10 mouse cellular contexts compared by ENCODE assay signal in the genomic region with DNA sequence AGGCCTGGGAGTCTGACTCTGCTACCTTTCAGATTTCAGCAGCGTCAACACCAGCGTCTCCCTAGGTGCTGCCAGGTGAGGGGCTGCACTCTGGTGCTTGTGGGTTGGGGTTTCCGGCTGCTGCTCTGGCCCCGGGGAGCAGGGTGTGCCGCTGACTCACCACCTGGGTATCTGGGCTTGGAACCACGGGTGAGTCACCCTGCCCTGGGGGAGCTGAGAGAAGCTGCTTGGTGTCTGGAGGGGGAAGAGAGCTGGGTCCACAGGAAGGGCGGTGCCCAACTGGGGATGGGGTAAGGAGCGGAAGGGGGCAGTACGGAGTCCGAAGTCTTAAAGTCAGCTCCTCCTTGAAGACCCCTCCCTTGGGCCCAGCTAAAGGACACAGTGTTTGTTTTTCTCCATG. TPM values are rescaled to one million over a fixed set of nuclear protein-coding genes. Genes with fewer than 3 reads are reported as not detected.
A peak's percentile ranks its signal among the peaks of the same experiment; 100 is the strongest.
DNase-seq lines count a peak whose midpoint lies in the region; ATAC-seq and TF ChIP-seq lines count a peak whose summit lies in the region.
"Had no signal": no experiment of that assay in that cellular context is flagged by ENCODE, and none has a peak within 500 bp of the region (broad histone marks: within the 10 kb centered on the region; RNA-seq: fewer than 3 reads in every experiment).

No protein-coding gene starts in this region.

- 61% methylated on average over 10 of the region's 10 CpGs for WGBS in embryonic facial prominence, embryonic 13.5 days
- 63% methylated on average over 10 of the region's 10 CpGs for WGBS in embryonic facial prominence, embryonic 10.5 days
- 31% methylated on average over 10 of the region's 10 CpGs for WGBS in liver, postnatal 0 days (ENCODE audit: insufficient replicate concordance)
- WGBS in hindbrain, postnatal 0 days, result 70% methylated on average over 10 of the region's 10 CpGs
- 70% methylated on average over 10 of the region's 10 CpGs for WGBS in midbrain, postnatal 0 days

- peak; percentile 70; the same call in 1 of the 2 replicates for ATAC-seq in embryonic facial prominence, embryonic 13.5 days (ENCODE audit: insufficient number of reproducible peaks, insufficient read depth, low FRiP score, low TSS enrichment, low read depth)
- peak; percentile 59 for ATAC-seq in liver, postnatal 0 days
- no peak for ATAC-seq in hindbrain, postnatal 0 days
- ATAC-seq in midbrain, postnatal 0 days (ENCODE audit: low FRiP score), result no peak

- H3K9me3 ChIP-seq in embryonic facial prominence, embryonic 13.5 days, result no peaks in the 10 kb centered on the region
- H3K9me3 ChIP-seq in embryonic facial prominence, embryonic 10.5 days, result no peaks in the 10 kb centered on the region
- no peaks in the 10 kb centered on the region for H3K9me3 ChIP-seq in liver, postnatal 0 days (ENCODE audit: low read length)
- H3K9me3 ChIP-seq in hindbrain, postnatal 0 days (ENCODE audit: low read length), result no peaks in the 10 kb centered on the region
- no peaks in the 10 kb centered on the region for H3K9me3 ChIP-seq in midbrain, postnatal 0 days (ENCODE audit: low read length)
- H3K9me3 ChIP-seq: G1E had no signal

- no peak overlapping the region for H3K4me2 ChIP-seq in embryonic facial prominence, embryonic 13.5 days
- 0 out of 2 replicates have a peak overlapping the region, but pooled peaks have one; percentile 2 for H3K4me2 ChIP-seq in liver, postnatal 0 days (ENCODE audit: low read depth, low read length)
- H3K4me2 ChIP-seq in hindbrain, postnatal 0 days (ENCODE audit: low read depth, low read length), result no peak overlapping the region
- H3K4me2 ChIP-seq in midbrain, postnatal 0 days (ENCODE audit: low read depth, low read length, poor library complexity, severe bottlenecking), result no peak overlapping the region

- 0 out of 2 replicates have a peak overlapping the region, but pooled peaks have one; percentile 36 for H3K9ac ChIP-seq in embryonic facial prominence, embryonic 13.5 days
- H3K9ac ChIP-seq in liver, postnatal 0 days (replicated peaks), result no peak overlapping the region
- no peak overlapping the region for H3K9ac ChIP-seq in hindbrain, postnatal 0 days (replicated peaks; ENCODE audit: low read length)
- H3K9ac ChIP-seq in midbrain, postnatal 0 days (replicated peaks; ENCODE audit: low read length, poor library complexity, severe bottlenecking), result no peak overlapping the region

- no peaks in the 10 kb centered on the region for H3K36me3 ChIP-seq in embryonic facial prominence, embryonic 13.5 days
- H3K36me3 ChIP-seq in embryonic facial prominence, embryonic 10.5 days (replicated peaks), result no peaks in the 10 kb centered on the region
- no peaks in the 10 kb centered on the region for H3K36me3 ChIP-seq in liver, postnatal 0 days (replicated peaks; ENCODE audit: insufficient read depth, low read length)
- H3K36me3 ChIP-seq in hindbrain, postnatal 0 days (ENCODE audit: insufficient read depth, low read length), result no peaks in the 10 kb centered on the region
- no peaks in the 10 kb centered on the region for H3K36me3 ChIP-seq in midbrain, postnatal 0 days (ENCODE audit: insufficient read depth, low read length)
- H3K36me3 ChIP-seq: G1E had no signal

- TF ChIP-seq EP300 in liver, postnatal 0 days (IDR thresholded peaks at IDR 0.05; ENCODE audit: low read depth), result no peak

- H3K4me3 ChIP-seq in embryonic facial prominence, embryonic 13.5 days, result no peak overlapping the region
- no peak overlapping the region for H3K4me3 ChIP-seq in embryonic facial prominence, embryonic 10.5 days
- no peak overlapping the region for H3K4me3 ChIP-seq in liver, postnatal 0 days (ENCODE audit: low read depth, low read length)
- H3K4me3 ChIP-seq in hindbrain, postnatal 0 days (ENCODE audit: low read length), result no peak overlapping the region
- no peak overlapping the region for H3K4me3 ChIP-seq in midbrain, postnatal 0 days (ENCODE audit: low read depth, low read length)

- no peak for DNase-seq in embryonic facial prominence, embryonic 10.5 days (ENCODE audit: low spot score)
- DNase-seq in brain, adult 2 months (ENCODE audit: low read depth, low spot score), result peak; percentile 82
- DNase-seq in heart, postnatal 36 days, result peak; percentile 68 to 75
- peak; percentile 69 for DNase-seq in liver, postnatal 0 days
- peak; percentile 59 to 62 for DNase-seq in spleen, postnatal 14 days (ENCODE audit: low spot score in 2 of 2)
- no peak for DNase-seq in hindbrain, postnatal 0 days (ENCODE audit: low spot score)
- DNase-seq in midbrain, postnatal 0 days (ENCODE audit: low spot score), result no peak

- TF ChIP-seq CTCF in liver, postnatal 0 days (IDR thresholded peaks at IDR 0.05; ENCODE audit: low read depth), result peak; percentile 26; the same call in 1 of the 2 replicates
- TF ChIP-seq CTCF in hindbrain, postnatal 0 days (IDR thresholded peaks at IDR 0.05; ENCODE audit: low read depth), result no peak
- no peak for TF ChIP-seq CTCF in midbrain, postnatal 0 days (IDR thresholded peaks at IDR 0.05)

- H3K27ac ChIP-seq in embryonic facial prominence, embryonic 13.5 days, result peak overlapping the region; percentile 69
- H3K27ac ChIP-seq in embryonic facial prominence, embryonic 10.5 days (replicated peaks), result no peak overlapping the region; the same call in 1 of the 2 replicates
- peak overlapping the region; percentile 70 for H3K27ac ChIP-seq in liver, postnatal 0 days (ENCODE audit: low read depth)
- no peak overlapping the region for H3K27ac ChIP-seq in hindbrain, postnatal 0 days
- H3K27ac ChIP-seq in midbrain, postnatal 0 days (ENCODE audit: low read depth, low read length), result no peak overlapping the region

- no peaks in the 10 kb centered on the region for H3K27me3 ChIP-seq in embryonic facial prominence, embryonic 13.5 days
- H3K27me3 ChIP-seq in embryonic facial prominence, embryonic 10.5 days (replicated peaks; ENCODE audit: low read depth, poor library complexity, severe bottlenecking), result no peaks in the 10 kb centered on the region
- no peaks in the 10 kb centered on the region for H3K27me3 ChIP-seq in liver, postnatal 0 days (ENCODE audit: insufficient read depth, low read length)
- no peaks in the 10 kb centered on the region for H3K27me3 ChIP-seq in hindbrain, postnatal 0 days (ENCODE audit: insufficient read depth, low read length)
- no peaks in the 10 kb centered on the region for H3K27me3 ChIP-seq in midbrain, postnatal 0 days (ENCODE audit: insufficient read depth, low read length)

- intact Hi-C loops in heart, postnatal 36 days (cut with DNase I), result no loop called here

- H3K4me1 ChIP-seq in embryonic facial prominence, embryonic 13.5 days, result peaks cover 27% of the 10 kb centered on the region; the same call in 1 of the 2 replicates
- peaks cover 12% of the 10 kb centered on the region; the same call in 1 of the 2 replicates for H3K4me1 ChIP-seq in embryonic facial prominence, embryonic 10.5 days
- H3K4me1 ChIP-seq in liver, postnatal 0 days (ENCODE audit: insufficient read depth), result peaks cover 10% of the 10 kb centered on the region; the same call in 1 of the 2 replicates
- H3K4me1 ChIP-seq in hindbrain, postnatal 0 days (ENCODE audit: insufficient read depth, low read length), result no peaks in the 10 kb centered on the region
- H3K4me1 ChIP-seq in midbrain, postnatal 0 days (ENCODE audit: insufficient read depth, low read length), result no peaks in the 10 kb centered on the region

RNA-seq across cellular contexts. Expression of a gene that starts 3.1 kb away (rescaled TPM):
- polyA plus RNA-seq in embryonic facial prominence, embryonic 13.5 days (2015; fragmentation: Nextera tagmentation; extraction: Ambion mirVana), result not detected in 2 replicates
- not detected in 2 replicates for polyA plus RNA-seq in embryonic facial prominence, embryonic 10.5 days (2016; fragmentation: Nextera tagmentation; extraction: Ambion mirVana)
- not detected for total RNA-seq in heart, postnatal 36 days (2021)
- not detected in 2 replicates for polyA plus RNA-seq in liver, postnatal 0 days (2015; fragmentation: Nextera tagmentation; extraction: Ambion mirVana)
- not detected in 2 replicates for total RNA-seq in hindbrain, postnatal 0 days (2014; rRNA removed)
- polyA plus RNA-seq in hindbrain, postnatal 0 days (2015; fragmentation: Nextera tagmentation; extraction: Ambion mirVana), result not detected in 2 replicates
- not detected in 2 replicates for total RNA-seq in midbrain, postnatal 0 days (2014; rRNA removed)
- not detected in 2 replicates for polyA plus RNA-seq in midbrain, postnatal 0 days (2015; fragmentation: Nextera tagmentation; extraction: Ambion mirVana)
- total RNA-seq: G1E; left cerebral cortex, postnatal 36 days had no signal
- polyA plus RNA-seq: G1E had no signal

RNA-seq across cellular contexts. Expression of a gene that starts 14.8 kb away (rescaled TPM):
- polyA plus RNA-seq in embryonic facial prominence, embryonic 13.5 days (2015; fragmentation: Nextera tagmentation; extraction: Ambion mirVana), result not detected in 2 replicates
- not detected in 2 replicates for polyA plus RNA-seq in embryonic facial prominence, embryonic 10.5 days (2016; fragmentation: Nextera tagmentation; extraction: Ambion mirVana)
- not detected for total RNA-seq in heart, postnatal 36 days (2021)
- not detected in 2 replicates for polyA plus RNA-seq in liver, postnatal 0 days (2015; fragmentation: Nextera tagmentation; extraction: Ambion mirVana)
- not detected in 2 replicates for total RNA-seq in hindbrain, postnatal 0 days (2014; rRNA removed)
- polyA plus RNA-seq in hindbrain, postnatal 0 days (2015; fragmentation: Nextera tagmentation; extraction: Ambion mirVana), result not detected in 2 replicates
- 1.6 TPM in 1 of 2 replicates, not detected in the other for total RNA-seq in midbrain, postnatal 0 days (2014; rRNA removed)
- not detected in 2 replicates for polyA plus RNA-seq in midbrain, postnatal 0 days (2015; fragmentation: Nextera tagmentation; extraction: Ambion mirVana)
- total RNA-seq: G1E; left cerebral cortex, postnatal 36 days had no signal
- polyA plus RNA-seq: G1E had no signal

RNA-seq across cellular contexts. Expression of a gene that starts 16.7 kb away (rescaled TPM):
- 18.8 and 19.2 TPM in 2 replicates for polyA plus RNA-seq in embryonic facial prominence, embryonic 13.5 days (2015; fragmentation: Nextera tagmentation; extraction: Ambion mirVana)
- polyA plus RNA-seq in embryonic facial prominence, embryonic 10.5 days (2016; fragmentation: Nextera tagmentation; extraction: Ambion mirVana), result 1.1 TPM in 1 of 2 replicates, not detected in the other
- 10 to 100 TPM; 10.1 to 14.2 TPM for total RNA-seq in heart, postnatal 36 days (2021)
- 4.0 and 4.6 TPM in 2 replicates for polyA plus RNA-seq in liver, postnatal 0 days (2015; fragmentation: Nextera tagmentation; extraction: Ambion mirVana)
- 3.0 TPM in 1 of 2 replicates, not detected in the other for total RNA-seq in hindbrain, postnatal 0 days (2014; rRNA removed)
- 2.3 and 3.1 TPM in 2 replicates for polyA plus RNA-seq in hindbrain, postnatal 0 days (2015; fragmentation: Nextera tagmentation; extraction: Ambion mirVana)
- not detected in 2 replicates for total RNA-seq in midbrain, postnatal 0 days (2014; rRNA removed)
- 2.4 and 2.5 TPM in 2 replicates for polyA plus RNA-seq in midbrain, postnatal 0 days (2015; fragmentation: Nextera tagmentation; extraction: Ambion mirVana)
- total RNA-seq: G1E had no signal
- polyA plus RNA-seq: G1E had no signal

RNA-seq across cellular contexts. Expression of a gene that starts 21.4 kb away (rescaled TPM):
- not detected in 2 replicates for polyA plus RNA-seq in embryonic facial prominence, embryonic 13.5 days (2015; fragmentation: Nextera tagmentation; extraction: Ambion mirVana)
- not detected in 2 replicates for polyA plus RNA-seq in embryonic facial prominence, embryonic 10.5 days (2016; fragmentation: Nextera tagmentation; extraction: Ambion mirVana)
- not detected for total RNA-seq in heart, postnatal 36 days (2021)
- polyA plus RNA-seq in liver, postnatal 0 days (2015; fragmentation: Nextera tagmentation; extraction: Ambion mirVana), result not detected in 2 replicates
- not detected in 2 replicates for total RNA-seq in hindbrain, postnatal 0 days (2014; rRNA removed)
- polyA plus RNA-seq in hindbrain, postnatal 0 days (2015; fragmentation: Nextera tagmentation; extraction: Ambion mirVana), result not detected in 2 replicates
- not detected in 2 replicates for total RNA-seq in midbrain, postnatal 0 days (2014; rRNA removed)
- 0.43 TPM in 1 of 2 replicates, not detected in the other for polyA plus RNA-seq in midbrain, postnatal 0 days (2015; fragmentation: Nextera tagmentation; extraction: Ambion mirVana)
- total RNA-seq: G1E; left cerebral cortex, postnatal 36 days had no signal
- polyA plus RNA-seq: G1E had no signal

RNA-seq across cellular contexts. Expression of a gene that starts 25.8 kb away (rescaled TPM):
- polyA plus RNA-seq in embryonic facial prominence, embryonic 13.5 days (2015; fragmentation: Nextera tagmentation; extraction: Ambion mirVana), result 89.9 and 97.9 TPM in 2 replicates
- polyA plus RNA-seq in embryonic facial prominence, embryonic 10.5 days (2016; fragmentation: Nextera tagmentation; extraction: Ambion mirVana), result 17.7 and 21.3 TPM in 2 replicates
- 10 to 100 TPM; 71.6 to 89.7 TPM for total RNA-seq in heart, postnatal 36 days (2021)
- 49.1 and 55.6 TPM in 2 replicates for polyA plus RNA-seq in liver, postnatal 0 days (2015; fragmentation: Nextera tagmentation; extraction: Ambion mirVana)
- 4.4 and 12.9 TPM in 2 replicates for total RNA-seq in hindbrain, postnatal 0 days (2014; rRNA removed)
- polyA plus RNA-seq in hindbrain, postnatal 0 days (2015; fragmentation: Nextera tagmentation; extraction: Ambion mirVana), result 53.8 and 59.0 TPM in 2 replicates
- 13.8 and 14.3 TPM in 2 replicates for total RNA-seq in midbrain, postnatal 0 days (2014; rRNA removed)
- 42.3 and 50.9 TPM in 2 replicates for polyA plus RNA-seq in midbrain, postnatal 0 days (2015; fragmentation: Nextera tagmentation; extraction: Ambion mirVana)
- total RNA-seq: G1E had no signal
- polyA plus RNA-seq: G1E had no signal

Comparison
In these comparisons a context has a peak if more than half of its experiments do, and no peak if none do; other contexts are left out.
1. H3K27ac ChIP-seq: peak in embryonic facial prominence, embryonic 13.5 days (single experiment) and liver, postnatal 0 days (single experiment); none in embryonic facial prominence, embryonic 10.5 days (single experiment), hindbrain, postnatal 0 days (single experiment) and midbrain, postnatal 0 days (single experiment).
2. ATAC-seq: peak in embryonic facial prominence, embryonic 13.5 days (single experiment) and liver, postnatal 0 days (single experiment); none in hindbrain, postnatal 0 days (single experiment) and midbrain, postnatal 0 days (single experiment).
3. DNase-seq: peak in brain, adult 2 months (single experiment), heart, postnatal 36 days (2 of 2), liver, postnatal 0 days (single experiment) and spleen, postnatal 14 days (2 of 2); none in embryonic facial prominence, embryonic 10.5 days (single experiment), hindbrain, postnatal 0 days (single experiment) and midbrain, postnatal 0 days (single experiment).